Mouse (Mus musculus): ENCODE measurements at regions not wholly inside any gene's neighbourhood (a gene's known extent, or its start where the extent isn't known, plus 50 kb on each side); places are given as distances from the start of the nearest gene placed in this dataset.

- H3K27me3 ChIP-seq = no peaks in the 10 kb centered on the region
- no peak overlapping the region for H3K27ac ChIP-seq (replicated peaks)
- H3K9me3 ChIP-seq (replicated peaks) = no peaks in the 10 kb centered on the region
- no peak overlapping the region for H3K9ac ChIP-seq
- no peak for ATAC-seq (ENCODE audit: insufficient read depth)
- no peak overlapping the region for H3K4me3 ChIP-seq (replicated peaks)
- no peaks in the 10 kb centered on the region for H3K36me3 ChIP-seq (replicated peaks)
- H3K4me1 ChIP-seq (replicated peaks) = no peaks in the 10 kb centered on the region
- H3K4me2 ChIP-seq = no peak overlapping the region
- WGBS (ENCODE audit: insufficient replicate concordance) = 31% methylated on average over 2 of the region's 2 CpGs
Observed at GRCm38 (mm10) chr15:68014605-68015305, 1514.0 kb upstream of the Lrrc6 start.

- no peak for ATAC-seq (ENCODE audit: insufficient read depth)
Observed at GRCm38 (mm10) chr15:68011162-68011561, 1510.5 kb upstream of the Lrrc6 start.

GRCm38 (mm10) chr15:68010189-68010588 lies 1509.5 kb upstream of the Lrrc6 start:
- WGBS (ENCODE audit: insufficient replicate concordance) = 72% methylated on average over 1 of the region's 1 CpGs
- Histone ChIP-seq H3K4me2 (no peak overlapping the region), H3K4me1 (replicated peaks) (no peaks in the 10 kb centered on the region), H3K9me3 (replicated peaks) (no peaks in the 10 kb centered on the region), H3K36me3 (replicated peaks) (no peaks in the 10 kb centered on the region), H3K27me3 (no peaks in the 10 kb centered on the region), H3K27ac (replicated peaks) (no peak overlapping the region), H3K9ac (no peak overlapping the region), H3K4me3 (replicated peaks) (no peak overlapping the region)
- ATAC-seq (ENCODE audit: insufficient read depth) = no peak

More at GRCm38 (mm10) chr15:68011162-68011561, 1510.5 kb upstream of the Lrrc6 start:
- Histone ChIP-seq H3K9me3 (replicated peaks) (no peaks in the 10 kb centered on the region), H3K4me2 (no peak overlapping the region), H3K27ac (replicated peaks) (no peak overlapping the region), H3K36me3 (replicated peaks) (no peaks in the 10 kb centered on the region), H3K4me1 (replicated peaks) (no peaks in the 10 kb centered on the region), H3K4me3 (replicated peaks) (no peak overlapping the region), H3K27me3 (no peaks in the 10 kb centered on the region), H3K9ac (no peak overlapping the region)
- 33% methylated on average over 1 of the region's 1 CpGs for WGBS (ENCODE audit: insufficient replicate concordance)

- Histone ChIP-seq H3K4me3 (replicated peaks) (no peak overlapping the region), H3K9me3 (replicated peaks) (no peaks in the 10 kb centered on the region), H3K27me3 (no peaks in the 10 kb centered on the region), H3K4me2 (no peak overlapping the region), H3K9ac (no peak overlapping the region), H3K4me1 (replicated peaks) (no peaks in the 10 kb centered on the region), H3K36me3 (replicated peaks) (no peaks in the 10 kb centered on the region), H3K27ac (replicated peaks) (no peak overlapping the region)
- ATAC-seq (ENCODE audit: insufficient read depth) = no peak
- 47% methylated on average over 5 of the region's 5 CpGs for WGBS (ENCODE audit: insufficient replicate concordance)
Observed at GRCm38 (mm10) chr15:68004798-68005197, 1504.1 kb upstream of the Lrrc6 start.

GRCm38 (mm10) chr15:67996532-67996931 lies 1495.8 kb upstream of the Lrrc6 start:
- Histone ChIP-seq H3K36me3 (replicated peaks) (no peaks in the 10 kb centered on the region), H3K27ac (replicated peaks) (no peak overlapping the region), H3K27me3 (no peaks in the 10 kb centered on the region), H3K9ac (no peak overlapping the region), H3K4me2 (no peak overlapping the region), H3K4me3 (replicated peaks) (no peak overlapping the region), H3K4me1 (replicated peaks) (no peaks in the 10 kb centered on the region), H3K9me3 (replicated peaks) (no peaks in the 10 kb centered on the region)
- ATAC-seq (ENCODE audit: insufficient read depth) = no peak
- 56% methylated on average over 7 of the region's 7 CpGs for WGBS (ENCODE audit: insufficient replicate concordance)

GRCm38 (mm10) chr15:67989428-67990272 lies 1488.9 kb upstream of the Lrrc6 start:
- Histone ChIP-seq H3K4me2 (no peak overlapping the region), H3K9me3 (replicated peaks) (no peaks in the 10 kb centered on the region), H3K4me1 (replicated peaks) (no peaks in the 10 kb centered on the region), H3K9ac (no peak overlapping the region), H3K36me3 (replicated peaks) (no peaks in the 10 kb centered on the region), H3K27ac (replicated peaks) (no peak overlapping the region), H3K4me3 (replicated peaks) (no peak overlapping the region), H3K27me3 (no peaks in the 10 kb centered on the region)
- 63% methylated on average over 5 of the region's 5 CpGs for WGBS (ENCODE audit: insufficient replicate concordance)
- no peak for ATAC-seq (ENCODE audit: insufficient read depth)

- no peak overlapping the region for H3K27ac ChIP-seq (replicated peaks)
- no peak overlapping the region for H3K4me2 ChIP-seq
- WGBS (ENCODE audit: insufficient replicate concordance) = 67% methylated on average over 4 of the region's 4 CpGs
- no peak for ATAC-seq (ENCODE audit: insufficient read depth)
- H3K4me1 ChIP-seq (replicated peaks) = no peaks in the 10 kb centered on the region
- H3K4me3 ChIP-seq (replicated peaks) = no peak overlapping the region
- H3K36me3 ChIP-seq (replicated peaks) = no peaks in the 10 kb centered on the region
- H3K27me3 ChIP-seq = no peaks in the 10 kb centered on the region
- H3K9ac ChIP-seq = no peak overlapping the region
- H3K9me3 ChIP-seq (replicated peaks) = no peaks in the 10 kb centered on the region
Observed at GRCm38 (mm10) chr15:67987941-67988340, 1487.2 kb upstream of the Lrrc6 start.

GRCm38 (mm10) chr15:67983253-67983652 lies 1482.5 kb upstream of the Lrrc6 start:
- ATAC-seq (ENCODE audit: insufficient read depth) = no peak
- Histone ChIP-seq H3K36me3 (replicated peaks) (no peaks in the 10 kb centered on the region), H3K27me3 (no peaks in the 10 kb centered on the region), H3K4me3 (replicated peaks) (no peak overlapping the region), H3K9me3 (replicated peaks) (no peaks in the 10 kb centered on the region), H3K27ac (replicated peaks) (no peak overlapping the region), H3K4me1 (replicated peaks) (no peaks in the 10 kb centered on the region), H3K4me2 (no peak overlapping the region), H3K9ac (no peak overlapping the region)
- WGBS (ENCODE audit: insufficient replicate concordance) = 26% methylated on average over 1 of the region's 1 CpGs

GRCm38 (mm10) chr15:67981876-67982275 lies 1481.2 kb upstream of the Lrrc6 start:
- H3K4me2 ChIP-seq = no peak overlapping the region
- no peak overlapping the region for H3K27ac ChIP-seq (replicated peaks)
- no peak overlapping the region for H3K4me3 ChIP-seq (replicated peaks)
- H3K4me1 ChIP-seq (replicated peaks) = no peaks in the 10 kb centered on the region
- ATAC-seq (ENCODE audit: insufficient read depth) = no peak
- H3K36me3 ChIP-seq (replicated peaks) = no peaks in the 10 kb centered on the region
- 64% methylated on average over 3 of the region's 3 CpGs for WGBS (ENCODE audit: insufficient replicate concordance)
- H3K9me3 ChIP-seq (replicated peaks) = no peaks in the 10 kb centered on the region
- H3K27me3 ChIP-seq = no peaks in the 10 kb centered on the region
- H3K9ac ChIP-seq = no peak overlapping the region

- Histone ChIP-seq H3K27me3 (no peaks in the 10 kb centered on the region), H3K27ac (replicated peaks) (no peak overlapping the region), H3K9me3 (replicated peaks) (no peaks in the 10 kb centered on the region), H3K4me1 (replicated peaks) (no peaks in the 10 kb centered on the region), H3K9ac (no peak overlapping the region), H3K4me2 (no peak overlapping the region), H3K36me3 (replicated peaks) (no peaks in the 10 kb centered on the region), H3K4me3 (replicated peaks) (no peak overlapping the region)
- no peak for ATAC-seq (ENCODE audit: insufficient read depth)
- WGBS (ENCODE audit: insufficient replicate concordance) = 60% methylated on average over 3 of the region's 3 CpGs
Observed at GRCm38 (mm10) chr15:67979451-67979850, 1478.7 kb upstream of the Lrrc6 start.

- Histone ChIP-seq H3K27me3 (no peaks in the 10 kb centered on the region), H3K9me3 (replicated peaks) (no peaks in the 10 kb centered on the region), H3K4me2 (no peak overlapping the region), H3K27ac (replicated peaks) (no peak overlapping the region), H3K4me1 (replicated peaks) (no peaks in the 10 kb centered on the region), H3K4me3 (replicated peaks) (no peak overlapping the region), H3K36me3 (replicated peaks) (no peaks in the 10 kb centered on the region), H3K9ac (no peak overlapping the region)
- no peak for ATAC-seq (ENCODE audit: insufficient read depth)
- 60% methylated on average over 2 of the region's 2 CpGs for WGBS (ENCODE audit: insufficient replicate concordance)
Observed at GRCm38 (mm10) chr15:67977210-67977609, 1476.5 kb upstream of the Lrrc6 start.
